Mouse (Mus musculus): ENCODE results near the gene Cacna1c.
A peak's percentile ranks its signal among the peaks of the same experiment; 100 is the strongest.

Gene Cacna1c

DNA sequence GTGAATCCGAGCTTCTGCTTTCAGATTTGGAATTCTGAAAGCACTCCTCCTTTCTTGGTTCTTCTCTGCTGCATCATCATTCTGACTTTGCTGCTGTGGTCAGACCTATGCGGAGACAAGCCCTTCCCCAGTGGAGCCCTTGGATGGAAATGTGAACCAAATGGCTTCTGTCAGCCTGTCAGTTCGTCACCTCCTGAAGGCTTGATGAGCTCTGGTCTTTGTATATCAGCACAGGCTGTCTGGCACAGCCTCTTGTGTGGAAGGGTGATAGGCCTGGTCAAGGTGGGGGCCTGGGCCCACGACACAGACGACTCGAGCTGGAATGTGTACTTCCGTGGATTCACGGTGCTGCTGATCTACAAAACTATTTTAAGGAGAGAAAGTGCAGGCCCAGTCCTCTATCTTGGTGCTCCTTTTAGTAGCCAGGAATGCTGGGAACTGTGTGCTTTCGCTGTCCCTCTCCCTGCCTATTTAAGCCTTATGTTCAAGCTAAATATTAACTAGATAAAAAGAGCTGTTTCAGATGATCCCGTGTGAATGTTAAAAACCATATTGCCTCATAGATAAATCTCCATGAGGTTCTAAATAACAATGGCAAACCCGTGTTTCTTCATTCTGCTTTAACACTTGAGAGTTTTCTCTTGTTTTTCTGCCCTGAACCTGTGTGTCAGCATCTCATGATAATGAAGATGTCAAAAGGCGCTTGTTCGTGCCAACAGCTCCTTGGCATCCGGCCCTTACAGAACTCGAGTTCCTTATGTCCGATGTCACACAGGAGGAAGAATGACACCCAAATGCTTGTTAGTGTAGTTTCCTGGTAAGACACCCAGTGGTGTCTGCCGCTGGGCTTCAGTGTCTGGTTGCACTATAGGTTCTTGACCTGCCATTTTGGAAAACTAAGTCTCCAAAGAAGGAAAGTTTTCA, at the start of gene Cacna1c:
Gene Cacna1c, minus strand, starts transcription at position 37 of the 924 bp plus-strand sequence.
- no peak for DNase-seq (ENCODE audit: low spot score)

DNA sequence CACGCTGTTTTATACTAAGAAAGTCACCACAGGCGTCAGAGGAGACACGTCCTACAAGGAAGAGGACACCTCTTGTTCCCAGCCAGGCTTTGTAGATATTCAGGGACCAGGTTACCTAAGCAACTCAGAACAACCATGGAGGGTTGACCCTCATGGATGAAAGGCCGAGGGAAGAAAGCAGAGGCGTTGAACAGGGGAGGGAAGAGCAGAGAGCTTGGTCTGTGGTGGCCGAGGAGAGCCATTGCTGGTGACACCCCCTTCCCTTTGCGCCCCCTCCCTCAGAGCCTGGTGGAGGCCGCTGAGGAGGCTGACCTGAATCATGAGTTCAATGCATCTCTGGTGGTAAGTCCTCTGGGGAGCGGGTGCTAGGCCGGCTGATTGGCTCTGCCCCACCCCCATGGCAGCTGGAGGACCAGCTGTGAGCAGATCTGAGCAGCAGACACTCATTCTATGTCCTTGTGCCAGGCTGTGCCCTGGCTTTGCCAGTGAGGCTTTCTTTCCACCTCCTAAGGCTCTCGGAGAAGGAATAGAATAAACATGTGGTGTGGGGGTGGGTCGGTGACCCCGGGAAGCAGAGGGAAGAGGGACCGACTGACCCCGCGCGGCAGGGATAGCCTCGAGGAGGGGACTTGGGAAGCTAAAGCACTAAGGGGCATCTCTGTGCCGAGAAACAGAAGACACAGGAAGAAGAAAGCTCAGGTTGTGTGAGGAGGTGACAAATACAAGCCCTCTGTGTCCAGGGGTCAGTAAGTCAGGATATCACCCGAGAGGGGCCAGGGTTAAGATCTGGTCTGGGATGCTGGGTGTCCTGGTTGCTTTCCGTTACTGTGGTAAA, 44.9 kb upstream of the Cacna1c start:
- DNase-seq (ENCODE audit: low spot score) = no peak

- no peak for DNase-seq (ENCODE audit: low spot score)
These were observed 44.0 kb upstream of the Cacna1c start for GRCm38 (mm10) chr6:119240256-119240655.

GRCm38 (mm10) chr6:119239341-119240005, 43.3 kb upstream of the Cacna1c start:
- no peak for DNase-seq (ENCODE audit: low spot score)

DNA sequence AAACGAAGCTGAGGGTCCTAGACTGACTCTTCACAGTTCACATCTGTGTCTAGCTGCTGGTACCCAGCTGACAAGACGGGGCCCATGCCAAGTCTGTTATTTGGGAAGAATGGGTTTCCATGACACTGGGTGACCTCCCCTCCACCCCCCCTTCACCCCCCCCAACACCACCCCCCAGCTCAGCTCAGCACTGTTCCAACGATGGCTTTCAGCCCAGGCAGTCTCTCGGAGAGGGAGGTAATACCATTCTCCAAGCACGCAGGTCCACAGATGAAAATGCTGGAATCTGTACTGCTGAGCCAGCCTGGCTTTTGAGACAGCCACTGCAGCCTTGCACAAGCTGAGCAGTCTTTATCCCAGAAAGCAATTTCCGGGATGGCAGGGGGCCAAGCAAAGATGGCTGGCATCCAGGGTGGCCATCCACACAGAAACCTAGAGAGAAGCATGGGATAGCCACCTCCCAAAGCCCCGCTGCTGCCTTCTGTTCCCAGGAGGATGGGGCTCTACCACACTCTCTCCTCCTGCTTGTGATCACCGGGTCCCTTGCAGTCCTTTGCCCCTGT, 41.3 kb upstream of the Cacna1c start:
- DNase-seq (ENCODE audit: low spot score) = peak; percentile 43

- DNase-seq (ENCODE audit: low spot score) = no peak
These were observed 40.0 kb upstream of the Cacna1c start, which contains the start of gene Cacna2d4 for GRCm38 (mm10) chr6:119236241-119236640. Cacna2d4 (plus strand) TSS chr6:119236526.

DNA sequence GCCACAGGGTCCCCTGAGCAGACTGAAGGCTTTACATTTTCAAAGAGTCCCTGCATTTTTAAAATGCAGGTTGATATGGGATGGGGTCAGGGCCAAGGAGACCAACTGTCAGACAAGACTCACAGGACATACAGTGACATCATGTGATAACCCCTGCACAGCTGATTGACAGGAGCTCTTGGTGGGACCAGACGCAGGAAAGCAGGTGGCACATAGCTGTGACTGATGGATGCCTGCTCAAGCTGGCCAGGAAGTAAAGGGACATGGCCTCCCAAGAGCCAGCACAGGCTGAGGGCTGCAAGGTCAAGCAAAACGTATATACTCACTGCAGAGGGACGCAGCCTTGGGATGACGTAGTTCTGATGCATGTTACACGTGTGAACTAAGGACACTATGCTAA, 39.2 kb upstream of the Cacna1c start:
- no peak for DNase-seq (ENCODE audit: low spot score)

DNA sequence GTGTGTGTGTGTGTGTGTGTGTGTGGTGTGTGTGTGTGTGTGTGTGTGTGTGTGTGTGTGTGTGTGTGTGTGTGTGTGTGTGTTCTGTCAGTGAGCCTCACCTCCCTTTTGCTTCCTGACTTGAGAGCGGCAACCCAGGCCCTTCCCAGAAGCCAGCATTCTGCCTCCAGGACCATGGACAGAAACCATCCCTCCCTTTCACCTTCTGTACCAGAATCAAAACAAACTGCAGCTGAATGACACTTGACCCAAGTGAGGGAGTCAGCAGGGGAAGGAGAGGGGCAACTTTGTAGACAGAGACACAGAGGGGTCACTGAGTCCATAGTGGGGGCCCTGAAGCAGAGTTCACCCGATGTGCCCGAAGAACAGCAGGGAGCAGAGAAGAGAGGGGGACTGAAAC, 36.8 kb upstream of the Cacna1c start:
- no peak for DNase-seq (ENCODE audit: low spot score)

GRCm38 (mm10) chr6:119228861-119229603, 32.8 kb upstream of the Cacna1c start:
- no peak for DNase-seq (ENCODE audit: low spot score)

DNA sequence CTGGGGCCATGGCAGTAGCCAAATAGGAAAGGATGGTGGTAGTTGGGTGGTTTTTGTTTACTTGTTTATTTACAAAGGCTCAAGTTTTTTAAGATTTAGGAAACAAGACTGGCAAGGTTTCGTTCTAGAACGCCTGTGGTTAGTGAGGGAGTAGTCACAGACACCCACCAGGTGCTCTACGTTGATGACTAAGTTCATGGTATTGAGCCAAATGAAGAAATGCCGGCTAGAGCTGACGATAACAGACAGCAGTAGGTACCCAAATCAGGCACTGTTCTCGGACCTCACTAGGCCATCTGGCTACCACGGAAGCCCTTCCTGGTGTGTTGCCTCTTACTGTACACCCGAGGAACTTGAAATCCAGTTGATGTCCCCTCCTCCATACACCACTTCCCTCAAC, 30.8 kb upstream of the Cacna1c start:
- no peak for DNase-seq (ENCODE audit: low spot score)

DNA sequence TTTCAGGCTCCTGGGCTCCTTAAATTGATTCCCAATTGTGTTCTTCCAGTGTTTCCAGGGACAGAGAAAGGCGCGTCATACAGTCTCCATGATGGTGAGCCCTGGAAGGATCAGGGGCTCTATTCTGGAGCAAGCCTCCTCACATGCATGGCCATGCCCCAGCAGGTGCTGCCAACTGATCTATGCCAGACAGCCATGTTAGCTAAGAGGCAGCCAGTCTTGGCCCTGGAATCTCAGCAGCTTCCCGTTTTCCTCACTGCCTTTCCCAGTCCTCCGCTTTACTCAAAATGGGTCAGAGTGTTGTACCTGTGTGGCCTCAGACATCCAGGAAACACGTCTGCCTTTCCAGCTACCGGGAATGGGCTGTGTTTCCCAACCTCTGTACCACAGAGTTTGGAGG, 29.5 kb upstream of the Cacna1c start:
- DNase-seq (ENCODE audit: low spot score) = no peak

DNA sequence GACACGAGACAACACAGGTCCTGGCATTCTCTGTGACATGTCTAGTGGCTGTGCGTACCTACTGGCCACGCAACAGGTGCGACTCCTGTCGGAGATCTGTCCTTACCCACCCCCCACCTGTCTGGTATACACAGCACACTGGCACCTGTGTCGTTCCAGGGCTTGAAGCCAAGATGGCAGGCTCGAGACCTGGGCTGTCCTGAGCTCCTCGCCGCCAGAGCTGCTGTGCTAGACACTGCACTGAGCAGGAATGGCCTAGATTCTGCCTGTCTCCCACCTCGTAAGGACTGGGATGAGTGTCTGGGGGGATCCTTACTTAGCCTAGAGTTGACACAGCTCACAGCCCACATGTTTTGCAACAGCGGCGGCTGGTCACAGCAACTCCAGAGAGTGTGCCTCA, 29.0 kb upstream of the Cacna1c start:
- no peak for DNase-seq (ENCODE audit: low spot score)

- no peak for DNase-seq (ENCODE audit: low spot score)
These were observed 28.4 kb upstream of the Cacna1c start for GRCm38 (mm10) chr6:119224451-119225195.

DNA sequence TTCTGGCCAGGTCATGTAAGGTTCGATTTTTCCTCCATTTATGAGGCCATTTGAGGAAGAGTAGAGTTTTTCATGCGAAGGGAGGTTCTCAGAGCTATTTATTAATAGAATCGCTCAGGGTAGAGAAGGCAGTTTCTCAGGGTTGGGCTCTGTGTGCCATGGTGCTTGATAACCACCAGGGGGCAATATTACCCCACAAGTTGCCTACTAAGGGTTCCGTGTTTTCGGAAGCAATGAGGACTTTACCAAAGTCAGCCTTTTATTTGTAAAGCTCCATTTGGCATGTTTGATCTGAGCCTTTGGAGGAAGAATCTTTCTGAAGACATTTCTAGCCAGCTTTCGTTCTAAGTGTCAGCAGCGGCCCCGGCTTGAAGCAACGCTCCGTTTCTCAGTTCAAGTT, 24.1 kb upstream of the Cacna1c start:
- DNase-seq (ENCODE audit: low spot score) = no peak

DNA sequence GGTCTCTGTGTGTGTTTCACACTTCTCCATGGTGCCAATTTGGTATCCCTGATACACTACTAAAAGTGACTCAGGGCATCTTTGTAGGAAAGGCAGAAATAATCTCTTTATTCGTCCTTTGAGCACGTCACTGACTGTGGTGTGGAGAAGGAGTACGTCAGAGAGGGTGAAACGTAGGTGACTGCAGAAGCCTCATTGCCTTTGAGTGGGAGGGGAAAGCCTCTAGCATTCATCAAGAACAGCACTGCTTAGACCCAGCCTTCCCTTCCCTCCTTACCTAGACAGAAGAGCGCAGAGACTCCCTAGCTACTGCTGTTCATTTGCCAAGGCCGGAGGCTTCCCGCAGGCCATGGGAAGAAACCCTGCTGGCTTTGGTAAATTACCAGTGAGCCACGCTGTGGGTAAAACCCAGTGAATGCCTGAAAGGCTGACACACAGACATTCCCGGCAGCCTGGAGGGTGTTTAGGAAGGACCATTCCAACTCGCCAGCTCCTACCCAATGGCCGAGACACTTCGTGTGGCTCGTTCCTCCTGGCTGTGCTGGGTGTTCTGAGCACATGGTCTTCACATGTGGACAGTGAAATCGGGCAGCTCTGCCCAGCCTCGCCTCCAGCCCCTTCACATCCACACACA, 23.1 kb upstream of the Cacna1c start:
- DNase-seq (ENCODE audit: low spot score) = no peak

- no peak for DNase-seq (ENCODE audit: low spot score)
These were observed 22.4 kb upstream of the Cacna1c start for GRCm38 (mm10) chr6:119218591-119218990.

GRCm38 (mm10) chr6:119217661-119218060, 21.4 kb upstream of the Cacna1c start:
- DNase-seq (ENCODE audit: low spot score) = no peak

DNA sequence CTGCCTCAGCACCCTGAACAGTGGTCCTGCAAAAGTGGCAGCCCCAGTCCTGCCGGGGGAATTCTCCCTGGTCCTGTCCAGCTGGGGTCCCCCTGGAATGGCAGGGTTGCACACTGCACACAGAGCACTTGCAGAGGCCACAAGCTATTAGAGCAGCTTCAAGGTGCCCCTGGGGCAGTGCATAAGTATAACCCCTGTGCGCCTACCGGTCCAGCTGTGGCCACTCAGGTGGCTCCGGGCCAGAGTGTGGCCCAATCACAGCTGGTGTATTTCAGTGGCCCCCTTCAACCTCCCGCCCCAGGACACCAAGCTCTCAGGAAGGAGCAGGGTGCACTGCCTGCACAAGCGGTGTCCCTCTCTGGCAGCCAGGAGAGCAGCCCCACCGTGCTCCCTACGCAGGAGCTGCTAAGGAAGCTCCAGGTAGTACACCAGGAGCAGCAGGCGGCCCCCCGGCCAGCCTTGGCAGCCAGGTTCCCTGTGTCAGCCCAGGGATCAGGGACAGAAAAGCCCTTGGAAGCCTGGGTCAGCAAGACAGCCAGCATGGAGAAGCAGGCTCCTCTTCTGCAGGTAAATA, 18.9 kb upstream of the Cacna1c start:
- DNase-seq (ENCODE audit: low spot score) = no peak

- DNase-seq (ENCODE audit: low spot score) = no peak
These were observed 18.0 kb upstream of the Cacna1c start for GRCm38 (mm10) chr6:119214190-119214589.

DNA sequence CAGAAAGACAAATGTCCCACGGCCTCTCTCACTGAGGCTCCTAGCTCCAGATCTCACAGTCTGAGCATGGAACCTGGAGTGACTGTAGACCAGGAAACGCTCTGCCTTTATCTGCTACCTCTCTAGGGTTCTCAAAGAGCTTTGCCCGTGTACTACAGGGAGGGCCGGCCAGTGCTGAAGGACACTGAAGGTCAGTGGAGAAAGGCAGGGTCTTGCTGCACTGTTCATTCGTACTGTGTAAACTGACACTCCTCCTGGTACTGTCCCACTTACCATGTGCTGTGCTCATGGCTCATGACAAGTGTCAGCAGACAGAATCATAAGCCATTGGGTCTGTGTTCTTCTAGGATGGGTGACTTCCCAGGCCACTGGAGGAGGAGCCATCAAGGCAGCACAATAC, 17.2 kb upstream of the Cacna1c start:
- DNase-seq (ENCODE audit: low spot score) = no peak

Measured in ovary, postnatal 36 days (tissue).